Mouse (Mus musculus): ENCODE data around the gene Tex44.
"Not testable (repeated sequence)": the region's sequence is repeated elsewhere in the genome, so short reads cannot be mapped to it uniquely, and the experiment has no call there.

Gene Tex44

DNA sequence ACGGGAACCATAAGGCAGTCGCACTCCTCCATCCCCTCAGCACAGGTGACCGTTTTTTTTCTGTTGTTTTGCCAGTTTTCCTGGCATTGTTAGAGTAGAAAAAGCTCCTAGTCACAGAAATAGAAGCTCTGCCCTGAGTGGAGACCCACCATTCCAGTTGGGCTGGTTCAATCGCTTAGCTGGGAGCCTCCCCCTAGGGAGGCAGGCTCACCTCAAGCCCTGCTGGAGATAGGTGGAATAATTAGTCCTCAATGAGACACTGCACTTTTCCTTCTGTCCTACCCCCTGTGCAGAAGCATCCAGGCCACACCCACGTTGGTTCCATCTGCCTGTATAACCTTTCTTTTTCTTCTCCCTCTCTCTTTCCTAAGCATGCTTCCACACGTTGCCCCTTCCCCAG is 23.8 kb downstream of the Tex44 start:
- no peak for DNase-seq

DNA sequence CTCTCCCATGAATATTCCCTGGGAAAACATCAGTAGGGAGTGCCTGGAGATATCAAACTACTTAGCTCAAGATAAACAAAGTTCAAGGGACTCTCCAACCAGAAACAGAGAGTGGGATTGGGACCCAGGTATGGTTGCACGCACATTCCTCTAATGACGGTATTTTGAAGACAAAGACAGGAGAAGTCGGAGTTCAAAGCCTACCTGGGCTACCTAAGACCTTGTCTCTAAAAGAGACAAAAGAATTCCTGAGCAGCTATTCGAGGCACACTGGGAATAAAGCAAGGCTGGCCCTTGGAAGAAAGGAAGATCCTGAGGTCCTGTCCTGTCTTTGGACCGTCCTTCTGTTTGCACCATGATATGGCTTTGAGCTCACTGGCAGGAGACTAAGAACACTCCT is 26.6 kb downstream of the Tex44 start:
- no peak for DNase-seq

DNA sequence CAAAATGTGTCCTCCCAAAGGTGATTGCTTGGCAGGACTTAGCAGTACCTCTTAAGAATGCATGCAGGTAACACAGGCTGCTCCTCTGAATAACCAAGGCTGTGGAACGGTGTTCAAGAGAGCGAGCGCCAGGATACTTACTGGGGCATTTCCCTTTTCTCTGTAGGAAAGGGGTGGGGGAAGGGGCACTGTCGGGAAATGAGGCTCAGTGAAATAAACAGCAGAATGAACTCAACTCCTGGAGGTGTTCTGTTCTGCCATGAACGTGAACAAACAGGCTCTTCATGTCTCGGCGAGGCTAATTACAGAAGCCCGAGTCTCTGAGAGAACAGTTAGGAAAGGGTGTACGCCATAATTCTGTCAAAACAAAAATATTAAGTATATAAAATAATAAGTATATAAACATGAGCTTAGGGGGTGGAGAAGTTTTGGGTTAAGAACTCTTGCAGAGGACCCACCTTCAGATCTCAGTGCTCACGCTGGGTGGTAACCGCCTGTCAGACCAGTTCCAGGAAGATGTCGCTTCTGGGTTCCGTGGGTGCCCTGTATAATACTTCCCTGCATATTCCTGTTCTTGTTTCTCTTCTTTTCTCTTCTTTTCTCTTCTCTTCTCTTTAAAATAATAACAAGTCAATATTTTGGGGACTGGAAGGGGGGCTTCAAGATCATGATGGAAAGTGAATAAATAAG is 30.9 kb downstream of the Tex44 start:
- no peak for DNase-seq

DNA sequence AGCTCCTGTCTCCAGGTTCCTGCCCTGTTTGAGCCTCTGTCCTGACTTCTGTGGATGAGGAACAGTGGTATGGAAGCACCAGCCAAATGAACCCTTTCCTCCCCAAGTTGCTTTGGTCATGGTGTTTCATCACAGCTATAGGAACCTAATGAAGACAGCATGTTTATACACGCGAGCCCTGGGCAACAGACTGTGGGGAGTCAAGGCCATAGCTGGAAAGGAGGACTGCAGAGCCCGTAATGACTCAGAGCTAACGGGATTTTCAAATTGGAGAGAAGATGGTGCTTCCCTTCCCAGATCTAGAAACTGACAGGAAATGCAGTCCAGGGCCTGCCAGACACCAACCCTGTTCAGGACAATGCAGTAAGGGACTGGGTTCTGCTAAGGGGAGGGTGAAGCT is 33.2 kb downstream of the Tex44 start:
- DNase-seq = no peak

DNA sequence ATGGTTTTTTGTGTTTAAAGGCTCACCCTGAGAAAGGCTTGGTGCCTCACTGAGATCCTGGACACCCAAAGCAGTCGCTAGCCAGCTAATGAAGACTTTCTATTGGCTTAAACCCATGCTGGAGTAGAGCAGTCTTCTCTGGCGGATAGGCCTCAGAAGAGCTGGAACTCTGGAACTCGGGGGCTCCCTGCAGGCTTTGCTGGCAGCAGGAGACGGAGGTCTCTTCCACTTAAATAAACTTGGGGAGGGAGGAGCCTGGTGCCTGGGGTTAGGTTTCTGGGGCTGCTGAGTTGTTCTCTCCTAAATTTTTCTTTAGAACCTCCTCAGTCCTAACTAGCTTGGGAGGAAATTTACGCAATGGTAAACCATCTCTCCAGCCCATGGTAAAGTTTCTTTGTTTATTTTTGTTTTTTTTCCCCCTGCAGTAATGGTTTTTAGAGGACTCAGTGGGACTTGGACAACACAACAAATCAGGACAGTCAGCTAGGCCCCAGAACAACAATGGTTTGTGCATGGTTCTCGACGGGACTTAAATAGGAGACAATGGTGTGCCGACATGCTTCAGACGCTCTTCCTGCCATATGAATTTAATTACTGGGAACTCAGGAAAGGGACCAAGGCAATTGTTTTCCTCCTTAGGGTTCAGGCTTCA is 38.2 kb downstream of the Tex44 start:
- no peak for DNase-seq

DNA sequence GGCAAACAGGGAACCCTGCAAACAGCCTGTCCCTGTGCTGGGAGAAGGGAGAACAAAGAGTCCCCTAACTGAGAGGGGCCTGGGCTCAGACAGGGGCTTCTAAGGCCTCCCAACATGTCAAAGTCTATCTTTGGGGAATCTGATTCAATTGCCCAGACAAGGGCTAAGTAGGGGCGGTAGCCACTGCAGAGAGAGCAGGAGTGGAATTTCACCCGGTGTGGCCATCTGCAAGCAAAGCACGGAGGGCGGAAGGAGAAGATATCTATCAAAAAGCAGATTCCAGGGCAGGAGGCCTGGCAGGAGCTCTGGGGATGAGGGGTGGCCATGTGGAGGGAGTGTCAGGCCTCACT is 38.7 kb downstream of the Tex44 start:
- DNase-seq = no peak

DNA sequence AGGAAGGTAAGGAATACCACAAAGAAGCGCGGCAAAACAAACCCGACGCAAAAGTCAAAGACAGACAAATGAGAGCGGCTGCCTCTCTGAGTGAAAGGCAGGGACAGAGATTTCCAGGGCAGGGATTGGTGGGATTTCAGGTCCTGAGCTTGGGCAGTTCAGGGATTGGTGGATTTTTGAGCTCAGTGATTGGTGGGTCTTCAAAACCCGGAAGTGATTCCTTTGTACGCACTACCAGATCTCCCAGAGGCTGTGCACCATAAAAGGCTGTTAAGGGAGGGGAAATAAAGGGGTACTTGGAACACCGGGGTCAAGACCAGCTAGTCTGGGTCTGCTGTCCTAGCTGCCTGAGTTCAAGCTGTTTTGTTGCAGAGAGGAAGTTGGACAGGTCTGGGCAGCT is 41.3 kb downstream of the Tex44 start:
- no peak for DNase-seq

DNA sequence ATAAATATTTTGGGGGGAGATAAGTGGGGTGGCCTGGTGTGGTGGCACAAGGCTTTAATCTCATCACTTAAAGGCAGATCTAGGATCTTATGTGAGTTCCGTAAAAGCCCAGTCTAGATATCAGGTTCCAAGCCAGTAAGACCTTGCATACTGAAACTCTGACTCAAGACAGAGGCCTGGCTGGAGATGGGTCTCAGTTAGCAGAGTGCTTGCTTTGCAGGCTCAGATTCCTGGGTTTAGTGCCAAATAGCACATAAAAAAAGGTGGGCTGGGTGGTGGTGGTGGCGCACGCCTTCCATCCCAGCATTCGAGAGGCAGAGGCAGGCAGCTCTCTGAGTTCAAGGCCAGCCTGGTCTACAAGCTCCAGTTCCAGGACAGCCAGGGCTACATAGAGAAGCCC is 43.7 kb downstream of the Tex44 start:
- no peak for DNase-seq

DNA sequence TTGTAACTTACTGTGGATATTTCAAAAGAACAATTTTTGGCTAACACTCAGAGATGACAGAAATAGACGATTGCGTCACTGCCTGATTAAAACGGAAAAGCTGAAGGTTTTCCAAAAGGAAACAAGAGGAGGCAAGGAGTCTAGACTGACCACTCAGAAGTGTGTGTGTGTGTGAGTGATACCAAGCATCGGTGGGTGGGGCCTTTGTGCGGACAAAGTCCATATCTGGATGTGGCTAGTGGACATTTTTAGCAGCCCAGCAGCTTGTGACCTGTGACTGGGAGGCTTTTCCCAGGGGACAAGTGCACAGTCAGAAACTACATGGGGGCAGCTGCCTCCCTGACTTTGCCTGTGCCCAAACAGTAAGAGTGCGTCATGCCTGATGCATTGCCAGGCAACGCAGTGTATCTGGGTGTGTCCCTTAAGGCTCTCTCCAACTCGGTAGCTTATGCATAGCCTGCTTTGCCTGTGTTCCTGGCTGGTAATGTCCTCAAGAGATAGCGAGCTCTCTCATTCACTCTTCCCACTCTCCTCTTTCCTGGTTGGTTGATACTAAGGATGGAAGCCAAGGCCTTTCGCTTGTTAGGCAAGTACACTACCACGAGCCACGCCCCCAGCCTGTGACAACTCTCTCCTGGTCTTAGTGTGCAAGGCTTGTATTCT is 44.5 kb downstream of the Tex44 start:
- DNase-seq = no peak

DNA sequence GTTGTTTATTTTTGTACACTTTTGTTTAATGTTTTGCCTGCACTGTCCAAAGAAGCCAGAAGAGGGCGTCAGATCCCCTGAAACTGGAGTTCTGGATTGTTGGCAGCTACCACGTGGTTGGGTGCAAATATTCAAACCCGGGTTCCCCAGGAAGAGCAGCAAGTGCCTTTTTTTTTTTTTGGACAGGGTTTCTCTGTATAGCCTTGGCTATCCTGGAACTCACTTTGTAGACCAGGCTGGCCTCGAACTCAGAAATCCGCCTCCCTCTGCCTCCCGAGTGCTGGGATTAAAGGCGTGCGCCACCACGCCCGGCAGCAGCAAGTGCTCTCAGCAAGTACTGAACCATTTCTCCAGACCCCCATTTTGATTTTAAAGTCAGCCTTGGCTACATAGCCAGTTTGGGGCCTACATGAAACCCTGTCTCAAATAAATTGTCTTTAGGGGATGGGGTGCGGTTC is 45.4 kb downstream of the Tex44 start:
- DNase-seq = not testable (repeated sequence)

DNA sequence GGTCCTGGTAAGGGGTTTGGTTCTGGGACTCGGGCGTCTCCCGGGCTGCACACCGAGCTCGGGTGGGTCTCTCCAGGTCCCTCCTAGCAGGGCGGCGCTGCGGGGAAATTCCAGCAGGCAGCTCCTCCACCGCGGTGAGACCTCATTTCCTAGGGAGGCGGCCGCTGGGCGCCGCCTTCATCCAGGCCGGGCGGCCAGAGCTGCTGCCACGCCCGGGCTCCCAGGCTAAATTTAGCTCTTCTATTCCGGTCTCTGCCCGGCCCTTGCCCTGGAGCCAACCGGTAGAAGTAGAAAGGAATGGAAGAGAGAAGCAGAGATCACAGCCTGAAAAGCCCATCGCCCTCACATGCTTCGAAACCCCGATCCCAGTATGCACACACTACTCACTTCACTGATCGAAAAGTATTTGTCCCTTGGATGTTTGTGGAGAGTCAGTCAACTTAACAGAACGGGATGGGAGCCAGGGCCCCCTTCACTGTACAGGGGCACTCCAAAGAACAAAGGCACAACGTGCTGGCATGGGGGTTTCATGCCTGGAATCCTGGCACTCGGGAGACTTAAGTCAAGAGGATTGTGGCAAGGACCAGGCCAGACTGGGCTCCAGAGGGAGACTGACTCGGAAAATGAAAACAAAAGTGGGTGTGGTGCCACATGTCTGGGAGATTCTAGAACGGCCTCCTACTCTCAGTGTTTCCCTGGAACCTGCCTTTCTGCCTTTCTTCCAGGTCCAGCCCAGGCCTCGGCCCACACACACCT is 46.2 kb downstream of the Tex44 start:
- peak; percentile 81 for DNase-seq

DNA sequence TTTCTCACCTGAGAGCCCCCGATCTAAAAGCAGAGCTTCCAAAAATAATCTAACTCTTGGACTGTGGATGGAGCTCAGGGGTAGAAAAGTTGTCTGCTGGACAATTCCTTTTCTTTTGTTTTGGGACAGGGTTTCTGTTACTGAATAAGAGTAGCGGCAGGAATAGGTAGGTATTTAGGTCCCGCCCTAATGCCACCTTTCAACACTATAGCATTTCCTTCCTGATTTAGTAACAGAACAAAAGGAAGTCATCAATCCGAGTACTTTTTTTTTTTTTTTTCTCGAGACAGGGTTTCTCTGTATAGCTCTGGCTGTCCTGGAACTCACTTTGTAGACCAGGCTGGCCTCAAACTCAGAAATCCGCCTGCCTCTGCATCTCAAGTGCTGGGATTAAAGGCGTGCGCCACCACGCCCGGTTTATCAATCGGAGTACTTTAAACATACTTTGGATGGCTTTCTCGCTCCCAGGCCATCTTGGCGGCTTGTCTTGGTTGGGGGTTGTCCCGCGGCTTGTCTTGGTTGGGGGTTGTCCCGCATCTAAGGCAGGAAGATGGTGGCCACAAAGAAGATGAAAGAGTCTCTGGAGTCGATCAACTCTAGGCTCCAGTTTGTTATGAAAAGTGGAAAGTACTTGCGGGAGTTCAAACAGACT is 47.1 kb downstream of the Tex44 start:
- DNase-seq = no peak
